Mouse (Mus musculus) MEL-GATA-1-ER (cell line): ENCODE measurements around the gene Olfr427.
"Not testable (repeated sequence)": the region's sequence is repeated elsewhere in the genome, so short reads cannot be mapped to it uniquely, and the experiment has no call there.

ENCODE experiments used
- DNase-seq: peaks from one replicate; pipeline ENCODE4 v3.0.0-alpha.2; 2012; ENCODE audit warnings: low read depth; ENCODE audit errors: extremely low read depth

The Olfr427 gene

DNA sequence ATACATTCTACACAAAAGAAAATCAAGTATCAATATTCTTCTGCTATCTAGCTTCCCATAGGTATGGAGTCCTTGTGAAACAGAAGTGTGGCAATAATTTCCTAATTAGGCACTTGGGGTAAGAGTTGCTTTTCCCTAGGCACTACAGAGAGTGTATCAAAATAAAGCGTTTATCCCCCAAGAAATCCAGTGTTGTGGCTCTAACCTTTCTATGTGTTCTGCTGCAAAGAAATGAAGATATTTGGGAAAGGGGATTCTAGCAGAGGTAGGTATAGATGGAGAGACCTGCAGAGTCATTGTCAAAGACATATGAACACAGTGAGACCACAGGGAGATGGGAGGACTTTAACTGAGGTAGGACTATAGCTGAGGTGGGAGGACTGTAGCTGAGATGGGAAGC, at the start of gene Olfr427:
TSS of gene Olfr427 (plus strand) at position 301 of the 400 bp plus-strand sequence.
- DNase-seq: no peak

- not testable (repeated sequence) for DNase-seq
Measured at GRCm38 (mm10) chr1:174048227-174048626, 48.5 kb upstream of the Olfr427 start.

DNA sequence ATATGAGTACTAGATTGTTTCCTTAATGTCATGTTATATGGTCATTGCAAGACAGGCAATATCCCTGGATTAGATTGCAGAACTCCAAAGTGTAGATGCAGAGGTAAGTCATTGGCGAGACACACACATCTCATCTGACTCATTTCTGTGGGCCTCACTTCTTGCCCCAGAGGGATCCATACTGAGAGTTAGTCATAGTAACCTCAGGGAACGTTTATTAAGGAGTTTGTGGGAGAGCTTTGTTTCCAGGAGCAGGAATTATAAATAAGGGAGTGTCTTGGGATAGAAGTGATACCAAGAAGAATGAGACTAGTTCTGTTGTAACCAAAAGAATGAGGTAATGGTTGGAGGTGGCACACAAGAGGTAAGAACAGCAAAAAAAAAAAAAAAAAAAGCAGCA, 47.8 kb upstream of the Olfr427 start, which contains the start of gene Olfr432:
TSS of gene Olfr432 (plus strand) at position 313 of the 400 bp plus-strand sequence.
- no peak for DNase-seq

- not testable (repeated sequence) for DNase-seq
Measured at GRCm38 (mm10) chr1:174049357-174049756, 47.3 kb upstream of the Olfr427 start.

- no peak for DNase-seq
Measured at GRCm38 (mm10) chr1:174050532-174050931, 46.2 kb upstream of the Olfr427 start.

DNA sequence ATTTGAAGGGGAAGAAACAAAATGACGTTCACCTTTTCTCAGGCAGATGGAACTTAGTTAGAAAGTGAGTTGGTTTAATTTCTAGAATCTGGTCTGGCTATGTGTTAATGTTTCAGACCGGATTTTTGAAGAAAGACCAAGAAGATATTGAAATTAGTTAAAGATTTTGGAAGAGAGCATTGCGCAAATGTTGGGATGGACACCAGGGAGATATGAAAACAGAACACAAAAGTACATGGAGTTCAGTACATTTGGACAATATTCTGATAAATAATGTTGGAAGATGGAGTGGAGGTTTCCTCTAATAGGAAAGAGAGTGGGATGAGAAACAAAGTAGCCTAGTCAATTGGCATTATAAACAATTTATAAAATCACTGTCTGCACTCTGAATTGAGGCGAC, 45.2 kb upstream of the Olfr427 start:
- no peak for DNase-seq

GRCm38 (mm10) chr1:174051931-174052536, 44.7 kb upstream of the Olfr427 start:
- DNase-seq: no peak

- DNase-seq: no peak
Measured at GRCm38 (mm10) chr1:174052981-174053380, 43.7 kb upstream of the Olfr427 start.

- DNase-seq: no peak
Measured at GRCm38 (mm10) chr1:174055248-174055647, 41.4 kb upstream of the Olfr427 start.

- DNase-seq: no peak
Measured at GRCm38 (mm10) chr1:174066305-174066704, 30.4 kb upstream of the Olfr427 start, which contains the start of gene Olfr430. TSS of gene Olfr430 (plus strand) at chr1:174066605.

DNA sequence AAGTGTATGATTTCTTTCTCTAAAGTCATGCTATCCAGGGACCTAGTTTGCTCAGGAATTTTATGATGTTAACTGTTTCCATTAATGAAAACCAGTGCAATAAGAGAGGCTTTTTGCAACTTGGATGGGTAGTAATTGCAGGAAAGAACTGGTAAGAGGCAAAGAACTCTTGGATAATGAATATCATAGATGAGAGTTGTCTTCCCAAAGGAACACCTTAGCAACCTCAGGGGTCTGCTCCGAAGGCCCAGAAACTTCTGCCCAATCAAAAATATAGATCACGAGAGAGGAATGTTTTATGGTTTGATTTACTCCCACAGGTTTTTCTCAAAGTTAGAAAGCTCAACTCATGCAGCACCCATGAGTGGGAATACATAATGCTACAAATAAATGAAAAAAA, 12.7 kb upstream of the Olfr427 start, which contains the start of gene Olfr429:
TSS of gene Olfr429 (plus strand) at position 301 of the 400 bp plus-strand sequence.
- DNase-seq: no peak

- peak; percentile 1 for DNase-seq
Measured at GRCm38 (mm10) chr1:174103735-174104134, 7.0 kb downstream of the Olfr427 start.

GRCm38 (mm10) chr1:174121062-174121461, 24.4 kb downstream of the Olfr427 start, which contains the start of gene Olfr231:
TSS of gene Olfr231 (minus strand) at chr1:174121162.
- DNase-seq: no peak

DNA sequence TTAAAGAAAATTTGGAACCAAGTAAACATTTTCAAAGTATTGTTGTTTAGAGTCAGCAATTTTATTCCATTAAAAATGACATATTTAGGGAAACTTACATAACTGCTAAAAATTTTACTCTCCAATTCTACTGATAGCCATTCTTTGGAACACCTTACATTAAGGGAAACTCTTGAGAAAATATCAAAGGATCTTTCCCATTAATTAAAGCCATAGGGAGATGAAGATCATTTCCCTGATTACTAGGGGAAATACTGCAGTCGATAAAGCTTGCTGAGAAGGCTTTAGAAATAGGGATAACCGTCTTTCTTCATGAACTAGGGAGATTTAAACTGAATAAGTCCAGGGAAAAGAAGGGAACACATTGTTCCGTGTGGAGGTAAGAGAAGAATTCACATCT, 34.5 kb downstream of the Olfr427 start, which contains the start of gene Olfr424:
TSS of gene Olfr424 (plus strand) at position 301 of the 400 bp plus-strand sequence.
- no peak for DNase-seq

GRCm38 (mm10) chr1:174131999-174132398, 35.3 kb downstream of the Olfr427 start:
- DNase-seq: no peak

- DNase-seq: no peak
Measured at GRCm38 (mm10) chr1:174141384-174141783, 44.7 kb downstream of the Olfr427 start.

GRCm38 (mm10) chr1:174146696-174147095, 50.0 kb downstream of the Olfr427 start:
- DNase-seq: no peak

GRCm38 (mm10) chr1:174149289-174149688, 52.6 kb downstream of the Olfr427 start:
- no peak for DNase-seq
